Mouse (Mus musculus) CD4-positive, CD25-positive, alpha-beta regulatory T cell, adult 4 months (primary cell): ENCODE data around the gene Mfap1a. TPM values are rescaled to one million over a fixed set of nuclear protein-coding genes. Genes with fewer than 3 reads are reported as not detected.
"Not testable (repeated sequence)": the region's sequence is repeated elsewhere in the genome, so short reads cannot be mapped to it uniquely, and the experiment has no call there.

ENCODE experiments used
- ATAC-seq: one replicate; pipeline ENCODE4 v1.8.0; 2017
- polyA plus RNA-seq, 2 experiments: library from polyadenylated mRNA; unstranded; fragments of 100-300 nt; shearing (Covaris generic); gene quantifications; one replicate each; pipeline ENCODE4 v1.2.1; 2017

Mfap1a gene
- polyA plus RNA-seq, 2 experiments from 2014 or later, result 28.6 to 43.0 TPM

DNA sequence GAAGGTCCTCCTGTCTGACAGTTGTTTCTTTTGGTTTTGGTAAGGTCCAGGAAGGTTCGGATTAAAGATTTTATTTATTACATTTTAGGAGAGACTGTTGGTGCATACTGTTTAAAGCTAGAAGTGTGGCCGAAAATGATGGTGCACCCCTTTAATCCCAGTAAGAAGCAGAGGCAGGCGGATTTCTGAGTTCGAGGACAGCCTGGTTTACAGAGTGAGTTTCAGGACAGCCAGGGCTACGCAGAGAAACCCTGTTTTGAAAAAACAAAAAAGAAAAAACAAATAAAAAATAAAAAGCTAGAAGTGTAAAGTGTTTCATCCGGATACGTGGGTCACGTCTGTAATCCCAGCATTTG, 32.3 kb downstream of the Mfap1a start:
- ATAC-seq, result peak; percentile 54

DNA sequence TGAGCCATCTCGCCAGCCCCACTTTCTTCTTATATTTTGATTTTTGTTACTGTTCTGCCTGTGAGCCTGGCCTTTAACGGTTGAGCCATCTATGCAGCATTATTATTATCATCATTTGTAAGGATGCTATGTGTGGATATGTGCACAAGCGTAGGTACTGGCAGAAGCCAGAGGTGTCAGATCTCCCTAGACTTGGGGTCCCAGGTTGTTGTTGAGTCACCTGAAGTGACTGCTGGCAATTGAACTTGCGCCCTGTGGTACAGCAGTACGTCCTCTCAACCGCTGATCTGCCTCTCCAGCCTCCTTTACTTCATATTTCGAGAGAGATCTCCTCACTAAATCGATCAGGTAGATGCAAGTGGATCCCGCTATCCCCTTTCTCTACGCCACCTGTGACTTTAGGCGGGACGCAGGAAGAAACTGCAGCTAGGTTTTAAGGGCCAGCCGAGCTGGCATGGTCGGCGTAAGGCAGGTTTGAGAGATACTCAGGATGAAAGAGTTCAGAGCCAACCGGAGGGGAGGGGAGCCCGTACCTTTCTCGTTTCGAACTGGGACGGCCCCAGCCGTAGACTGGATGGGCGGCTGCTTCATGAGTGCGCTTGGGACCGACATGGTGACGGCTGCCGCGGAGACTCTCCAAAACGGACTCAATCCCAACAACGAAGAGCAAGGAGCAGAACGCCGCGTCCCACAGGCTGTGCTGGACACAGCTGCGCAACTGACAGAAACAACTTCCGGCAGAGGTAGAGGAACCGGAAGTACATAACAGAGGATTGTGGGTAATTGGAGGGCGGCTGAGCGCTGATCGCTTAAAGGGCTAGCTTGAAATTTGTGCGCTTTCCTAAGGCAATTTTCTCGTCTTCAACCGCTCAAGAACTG, 32.9 kb downstream of the Mfap1a start, which contains the start of gene Mfap1b:
Gene Mfap1b, minus strand, starts transcription at position 767 of the 879 bp plus-strand sequence.
- peak; percentile 99 for ATAC-seq

DNA sequence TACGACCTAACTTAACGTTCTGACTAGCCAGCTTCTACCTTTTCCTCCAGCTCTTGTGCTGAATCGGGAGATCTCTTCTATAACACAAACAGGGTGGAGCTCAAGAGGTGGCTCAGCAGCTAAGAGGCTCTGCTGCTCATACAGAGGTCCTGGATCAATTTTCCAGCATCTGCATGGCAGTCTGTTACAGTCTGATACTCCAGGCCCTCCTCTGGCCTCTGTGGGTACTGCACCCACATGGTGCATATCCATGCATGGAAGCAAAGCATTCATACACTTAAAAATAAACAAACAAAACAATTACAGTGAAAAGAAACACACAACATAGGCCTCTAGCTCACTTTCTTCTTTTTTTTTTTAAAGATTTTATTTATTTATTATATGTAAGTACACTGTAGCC, 33.7 kb downstream of the Mfap1a start:
- ATAC-seq, result not testable (repeated sequence)

DNA sequence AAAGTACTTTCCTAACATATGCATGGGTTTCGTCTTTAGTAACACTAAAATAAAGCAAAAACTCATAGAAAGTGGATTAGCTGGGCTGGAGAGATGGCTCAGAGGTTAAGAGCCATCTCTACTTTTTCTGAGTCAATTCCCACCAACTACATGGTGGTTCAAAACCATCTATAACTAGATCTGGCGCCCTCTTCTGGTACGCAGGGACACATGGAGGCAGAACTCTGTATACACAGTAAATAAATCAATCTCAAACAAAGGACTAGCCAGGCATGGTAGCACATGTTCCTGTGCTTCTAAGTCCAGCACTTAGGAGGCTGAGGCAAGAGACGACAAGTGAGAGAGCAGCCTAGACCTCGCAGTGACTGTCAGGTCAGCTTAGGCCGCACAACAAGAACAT, 37.5 kb downstream of the Mfap1a start:
- peak; percentile 18 for ATAC-seq

DNA sequence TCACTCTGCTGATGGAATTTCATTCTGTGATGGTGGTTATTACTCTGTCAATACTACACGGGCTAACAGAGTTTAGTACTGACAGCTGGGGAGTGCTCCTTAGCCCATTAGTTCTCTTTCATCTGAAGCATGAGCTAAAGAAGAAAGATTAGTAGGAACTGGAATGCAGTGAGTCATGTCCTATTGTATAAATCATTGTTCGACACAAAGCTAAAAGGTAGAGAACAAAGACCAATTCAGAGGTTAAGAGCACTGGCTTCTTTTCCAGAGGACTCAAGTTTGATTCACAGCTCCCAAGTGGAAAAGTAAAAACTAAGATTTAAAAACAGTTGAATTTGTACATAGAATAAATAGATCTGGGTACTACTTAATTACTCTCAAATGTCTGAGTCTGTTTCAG, 46.4 kb downstream of the Mfap1a start:
- ATAC-seq, result no peak

DNA sequence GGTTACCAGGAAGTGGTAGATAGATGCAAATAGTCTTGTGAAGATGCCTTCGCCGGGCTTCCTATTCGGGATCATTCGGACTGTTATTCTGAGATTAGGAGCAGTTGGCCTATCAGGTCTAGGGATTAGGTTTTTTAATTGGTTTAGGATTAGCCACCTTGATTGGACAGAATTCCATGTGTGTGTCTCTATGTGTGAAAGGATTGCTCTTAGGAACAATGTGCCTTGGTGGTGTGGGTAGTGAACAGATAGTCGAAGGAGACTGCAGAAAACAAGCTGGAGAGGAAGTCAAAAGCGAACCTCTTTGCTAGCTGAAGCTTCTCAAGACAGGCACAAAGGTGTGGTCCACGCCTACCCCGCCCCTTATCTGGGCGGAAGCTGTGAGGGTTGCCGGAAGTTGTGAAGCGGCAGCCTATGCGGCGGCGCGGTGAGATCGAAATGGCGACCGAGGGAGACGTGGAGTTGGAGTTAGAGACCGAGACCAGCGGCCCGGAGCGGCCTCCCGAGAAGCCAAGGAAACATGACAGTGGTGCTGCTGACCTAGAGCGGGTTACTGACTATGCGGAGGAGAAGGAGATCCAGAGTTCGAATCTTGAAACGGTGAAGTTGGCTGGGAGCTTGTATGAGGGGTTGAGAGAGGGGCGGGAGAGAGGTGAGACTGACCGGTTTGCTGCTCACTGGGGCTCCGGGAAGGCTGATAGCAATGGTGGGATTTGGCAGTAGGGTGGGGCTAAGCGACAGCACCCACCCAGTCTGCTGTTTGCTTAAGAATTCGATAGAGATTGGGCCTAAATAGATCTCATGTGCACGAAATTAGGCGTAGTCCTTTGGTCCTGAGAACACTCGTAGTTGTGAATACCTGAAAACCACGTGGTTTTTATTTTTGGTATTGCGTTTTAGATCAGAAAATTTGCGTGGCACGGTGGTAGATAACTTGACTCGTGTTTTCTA, 49.5 kb downstream of the Mfap1a start, which contains the start of gene Serinc4:
Gene Serinc4, minus strand, starts transcription at position 90 of the 951 bp plus-strand sequence.
- ATAC-seq, result peak; percentile 100

DNA sequence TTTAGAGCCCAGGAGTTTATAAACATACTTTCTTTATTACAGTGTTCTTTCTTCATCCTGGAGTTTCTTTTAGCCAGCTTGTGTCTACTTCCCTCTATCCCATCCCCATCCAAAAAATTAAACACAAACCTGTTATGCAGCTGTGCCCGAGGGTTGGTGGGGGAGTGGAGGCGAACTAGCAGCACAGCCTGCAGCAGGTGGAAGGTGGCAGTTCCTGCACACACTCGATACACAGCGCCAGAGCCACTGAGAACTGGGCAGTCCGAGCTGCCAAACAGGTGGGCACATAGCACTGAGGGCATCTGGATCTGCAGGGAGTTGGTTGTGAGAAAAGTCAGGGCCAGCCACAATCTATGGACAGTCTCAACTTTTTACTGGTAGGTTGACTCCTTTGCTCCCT, 50.9 kb downstream of the Mfap1a start:
- no peak for ATAC-seq

DNA sequence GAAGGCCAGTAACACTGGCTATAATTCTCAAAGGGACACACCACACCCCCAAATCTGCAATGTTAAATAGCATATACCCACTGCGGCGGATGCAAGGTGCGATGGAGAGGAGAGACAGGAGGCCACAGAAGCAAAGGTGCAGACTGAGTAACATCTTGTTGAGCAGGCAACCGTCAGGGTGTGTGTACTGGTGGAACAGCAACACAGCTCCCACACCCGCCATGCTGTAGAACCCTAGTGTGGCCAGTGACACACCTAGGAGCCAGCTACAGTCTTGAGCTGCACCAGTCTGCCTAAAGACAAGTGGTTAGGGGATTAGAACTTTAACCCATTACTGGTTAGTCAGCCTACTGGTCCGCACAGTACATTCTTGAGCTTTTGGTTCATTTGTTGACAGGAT, 52.5 kb downstream of the Mfap1a start:
- ATAC-seq, result no peak

DNA sequence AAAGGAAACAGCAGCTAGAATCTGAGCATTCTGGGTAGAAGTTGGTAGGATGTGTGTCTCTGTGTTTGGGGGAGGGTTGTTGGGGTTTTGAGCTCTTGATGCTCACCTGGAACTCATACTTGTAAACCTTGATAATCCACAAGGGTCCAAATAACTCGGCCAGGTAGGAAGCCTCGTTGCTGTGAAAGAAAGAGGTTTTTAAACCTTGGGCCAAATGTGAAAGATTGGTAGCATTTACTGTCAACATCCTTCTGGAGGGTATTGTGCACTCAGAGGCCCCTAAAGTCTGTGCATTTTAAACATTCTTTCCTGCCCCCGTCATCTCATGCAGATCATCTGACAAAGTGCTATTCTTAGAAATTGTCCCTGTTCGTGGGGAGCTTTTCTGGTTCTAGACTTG, 53.5 kb downstream of the Mfap1a start, which contains the start of gene Hypk:
Gene Hypk, plus strand, starts transcription at position 301 of the 400 bp plus-strand sequence.
- ATAC-seq, result no peak

DNA sequence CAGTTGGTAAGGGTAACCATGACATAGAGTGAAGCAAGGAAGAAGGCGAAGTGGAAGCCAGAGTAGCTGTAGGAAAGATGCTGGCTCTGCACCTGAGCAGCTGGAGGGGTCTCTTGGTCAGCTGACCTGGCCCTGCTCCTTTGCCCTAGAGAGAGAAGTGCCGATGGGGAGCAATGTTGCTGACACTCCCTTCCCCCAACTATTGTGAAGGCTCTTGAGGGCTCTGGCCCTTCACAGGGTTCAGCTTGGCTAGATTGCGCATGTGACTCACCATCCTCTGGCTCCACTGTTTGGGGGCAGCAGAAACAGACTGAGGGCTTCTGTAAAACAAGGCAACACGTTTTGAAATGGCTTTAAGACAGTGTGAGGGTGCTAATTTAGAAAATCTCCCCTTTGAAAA, 54.1 kb downstream of the Mfap1a start:
- no peak for ATAC-seq

DNA sequence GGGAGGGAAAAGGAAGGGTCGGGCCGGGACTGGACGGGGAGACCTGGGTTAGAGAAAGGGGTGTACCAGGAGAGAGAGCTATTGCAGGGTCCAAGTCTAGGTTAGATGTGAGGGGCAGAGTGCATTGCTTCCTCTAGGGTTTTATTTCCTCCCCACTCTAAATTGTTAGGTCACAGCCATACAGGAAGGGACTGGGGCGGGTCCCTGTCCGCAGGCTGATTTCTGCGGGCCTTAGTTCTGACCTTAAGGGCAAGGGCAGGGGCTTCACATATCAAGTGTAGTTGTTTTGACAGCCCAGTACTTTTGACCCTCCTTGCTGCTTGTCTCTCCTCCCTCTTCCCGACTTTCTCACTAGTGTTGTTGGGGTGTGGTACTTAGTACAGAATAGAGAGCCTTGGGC, 56.4 kb downstream of the Mfap1a start:
- ATAC-seq, result no peak

DNA sequence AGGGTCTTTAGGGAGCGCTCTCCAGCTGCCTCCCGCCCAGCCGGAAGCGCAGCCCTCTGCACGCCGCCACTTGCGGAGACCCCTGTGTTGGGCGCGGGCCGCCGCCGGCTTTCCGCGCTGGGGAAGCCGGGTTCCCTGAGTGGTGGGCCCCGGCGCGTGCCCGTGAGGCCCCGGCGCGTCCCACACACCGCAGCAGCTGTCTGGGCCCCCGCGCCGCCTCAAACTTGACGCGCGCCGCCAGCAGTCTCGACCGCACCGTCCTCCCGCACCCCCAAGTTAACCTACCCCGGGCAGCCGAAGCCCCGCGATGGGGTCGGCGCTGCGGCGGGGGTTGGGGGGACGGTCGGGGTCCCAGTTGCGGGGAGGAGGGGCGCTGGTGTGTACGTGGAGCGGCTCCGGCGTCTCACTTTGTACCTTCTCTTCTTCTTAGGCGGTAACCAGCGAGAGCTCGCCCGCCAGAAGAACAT, 56.9 kb downstream of the Mfap1a start:
- peak; percentile 7 for ATAC-seq

DNA sequence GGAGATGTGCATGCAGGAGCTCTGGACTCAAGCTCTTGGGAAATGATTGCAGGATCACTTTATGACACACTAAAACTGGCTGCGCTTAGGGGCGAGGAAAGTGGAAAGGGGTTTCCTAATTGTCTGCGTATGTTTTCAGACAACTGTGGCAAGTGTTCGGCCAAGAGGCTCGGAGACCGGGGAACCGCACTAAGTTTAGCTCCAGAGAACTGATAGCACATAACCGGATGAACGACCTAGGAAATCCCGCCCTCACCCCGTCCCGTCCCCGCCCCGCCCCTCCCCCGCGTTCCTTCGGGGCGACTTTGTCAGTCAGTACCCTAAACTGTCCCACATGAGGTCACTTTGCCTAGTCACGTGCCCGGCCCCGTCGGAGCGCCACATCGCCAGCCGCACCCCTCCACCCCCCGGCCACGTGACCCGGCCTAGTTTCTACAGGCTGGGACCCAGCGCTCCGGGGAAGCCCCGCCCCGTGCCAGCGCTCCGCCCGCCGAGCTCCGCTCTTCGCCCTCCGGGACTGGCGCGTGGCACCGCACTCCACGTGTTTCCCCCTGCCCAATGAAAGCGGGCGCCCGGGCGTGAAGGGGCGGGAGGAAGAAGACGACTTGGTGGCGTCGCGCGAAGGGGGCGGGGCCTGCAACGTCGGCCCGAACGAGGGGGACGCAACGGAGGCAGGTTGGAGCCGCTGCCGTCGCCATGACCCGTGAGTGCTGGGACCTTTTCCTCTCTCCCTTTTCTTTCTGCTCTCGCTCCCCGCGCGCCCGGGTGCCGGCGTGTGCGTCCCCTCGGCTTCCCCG, 57.5 kb downstream of the Mfap1a start, which contains the start of gene Serf2:
Gene Serf2, plus strand, starts transcription at position 457 of the 797 bp plus-strand sequence.
- peak; percentile 92 for ATAC-seq

DNA sequence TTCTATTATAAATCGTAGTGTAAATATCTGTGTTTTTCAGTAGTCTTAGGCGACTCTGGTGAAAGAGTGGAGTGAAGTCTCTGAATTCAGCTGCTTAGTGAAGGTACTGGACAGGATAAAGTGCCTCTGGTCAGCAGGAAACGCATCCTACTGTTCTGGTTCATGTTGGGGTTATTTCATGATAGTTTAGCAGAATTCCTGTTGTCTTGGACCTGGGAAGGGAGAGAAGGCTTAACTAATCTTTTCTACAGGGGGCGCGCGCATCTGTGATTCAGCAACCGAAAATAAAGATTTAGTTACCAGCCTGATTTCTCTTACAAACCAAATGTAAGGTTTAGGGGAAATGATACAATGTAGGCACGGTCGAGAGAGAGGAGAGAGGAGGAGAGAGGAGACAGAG, 58.3 kb downstream of the Mfap1a start:
- ATAC-seq, result no peak

DNA sequence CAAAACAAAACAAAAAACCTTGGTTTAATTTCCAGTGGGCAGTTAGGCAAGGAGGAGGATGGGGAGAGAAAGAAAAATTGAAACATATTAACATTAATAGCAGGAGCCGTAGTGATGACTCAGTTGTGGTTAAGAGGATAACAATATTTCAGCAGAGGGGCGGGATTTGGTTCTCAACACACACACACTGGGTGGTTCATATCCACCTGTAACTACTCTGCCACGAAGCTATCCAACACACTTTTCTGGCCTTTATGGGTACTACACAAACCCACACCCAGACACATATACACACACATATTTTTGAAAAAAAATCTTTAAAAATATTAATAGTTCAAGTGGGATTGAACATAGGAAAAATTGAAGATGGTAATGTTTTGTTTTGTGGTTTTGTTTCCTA, 59.5 kb downstream of the Mfap1a start:
- no peak for ATAC-seq

DNA sequence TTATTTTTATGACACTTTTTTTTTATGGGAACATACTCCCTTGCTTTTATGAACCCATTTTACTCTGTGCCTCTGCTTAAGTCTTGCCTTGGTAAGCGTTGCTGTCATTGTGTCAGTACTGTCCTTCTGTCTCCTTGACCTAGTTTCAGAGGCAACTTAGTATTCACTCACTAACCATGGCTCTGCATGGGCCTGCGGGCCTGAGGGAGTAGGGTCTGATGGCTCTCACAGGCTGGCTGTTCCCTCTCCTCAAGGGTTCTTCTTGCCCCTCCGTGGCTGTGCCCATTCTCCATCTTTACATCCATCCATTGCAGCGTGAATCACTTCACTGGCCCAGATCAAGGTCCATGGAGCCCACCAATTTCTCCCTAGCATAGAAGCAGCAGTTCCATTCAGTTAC, 60.0 kb downstream of the Mfap1a start:
- ATAC-seq, result no peak

DNA sequence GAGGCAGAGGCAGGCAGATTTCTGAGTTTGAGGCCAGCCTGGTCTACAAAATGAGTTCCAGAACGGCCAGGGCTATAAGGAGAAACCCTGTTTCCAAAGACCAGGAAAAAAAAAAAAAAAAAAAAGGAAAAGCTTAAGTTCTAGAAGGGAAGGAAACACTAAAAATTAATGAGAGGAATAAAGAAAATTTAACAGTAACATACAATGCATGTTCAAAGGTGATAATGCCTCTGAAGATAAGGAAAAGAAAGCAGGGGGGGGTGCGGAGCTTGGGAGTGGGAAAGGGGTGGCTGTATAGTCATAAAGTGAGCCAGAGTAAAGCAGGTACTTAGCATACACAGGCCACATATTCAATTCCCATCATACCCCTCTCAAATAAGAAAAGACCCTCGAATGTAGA, 61.3 kb downstream of the Mfap1a start:
- ATAC-seq, result no peak

DNA sequence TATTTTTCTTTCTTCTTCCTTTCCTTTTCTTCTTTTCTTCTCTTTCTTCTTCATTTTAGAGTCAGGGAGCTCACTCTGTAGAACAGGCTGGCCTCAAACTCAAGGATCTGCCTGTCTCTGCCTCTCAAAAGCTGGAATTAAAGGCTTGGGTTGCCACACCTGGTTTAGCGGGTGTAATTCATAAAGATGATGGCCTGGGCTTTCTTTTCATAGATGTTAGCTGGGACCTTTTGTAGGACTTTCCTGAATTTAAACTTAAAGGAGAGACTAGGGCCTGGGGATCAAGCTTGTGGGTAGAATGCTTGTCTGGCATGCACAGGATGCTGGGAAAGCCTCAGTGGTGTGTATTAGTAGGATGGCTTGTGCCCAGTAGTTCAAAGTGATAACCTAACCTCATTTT, 62.3 kb downstream of the Mfap1a start, which contains the start of gene Ell3:
Gene Ell3, minus strand, starts transcription at position 101 of the 400 bp plus-strand sequence.
- no peak for ATAC-seq

DNA sequence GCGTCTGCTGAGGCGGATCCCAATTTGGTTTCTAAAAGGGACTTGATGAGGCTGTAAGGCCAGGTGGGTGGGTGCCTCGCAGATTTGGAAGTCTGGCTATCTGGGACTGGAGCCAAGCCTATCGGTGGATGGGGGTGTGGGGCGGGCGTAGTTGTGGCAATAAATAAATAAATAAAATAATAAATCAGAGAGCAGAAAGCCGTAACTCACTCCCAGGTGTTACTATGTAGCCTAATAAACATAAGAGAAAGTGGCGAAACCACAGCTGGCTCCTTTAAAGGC, 63.5 kb downstream of the Mfap1a start:
- ATAC-seq, result no peak

DNA sequence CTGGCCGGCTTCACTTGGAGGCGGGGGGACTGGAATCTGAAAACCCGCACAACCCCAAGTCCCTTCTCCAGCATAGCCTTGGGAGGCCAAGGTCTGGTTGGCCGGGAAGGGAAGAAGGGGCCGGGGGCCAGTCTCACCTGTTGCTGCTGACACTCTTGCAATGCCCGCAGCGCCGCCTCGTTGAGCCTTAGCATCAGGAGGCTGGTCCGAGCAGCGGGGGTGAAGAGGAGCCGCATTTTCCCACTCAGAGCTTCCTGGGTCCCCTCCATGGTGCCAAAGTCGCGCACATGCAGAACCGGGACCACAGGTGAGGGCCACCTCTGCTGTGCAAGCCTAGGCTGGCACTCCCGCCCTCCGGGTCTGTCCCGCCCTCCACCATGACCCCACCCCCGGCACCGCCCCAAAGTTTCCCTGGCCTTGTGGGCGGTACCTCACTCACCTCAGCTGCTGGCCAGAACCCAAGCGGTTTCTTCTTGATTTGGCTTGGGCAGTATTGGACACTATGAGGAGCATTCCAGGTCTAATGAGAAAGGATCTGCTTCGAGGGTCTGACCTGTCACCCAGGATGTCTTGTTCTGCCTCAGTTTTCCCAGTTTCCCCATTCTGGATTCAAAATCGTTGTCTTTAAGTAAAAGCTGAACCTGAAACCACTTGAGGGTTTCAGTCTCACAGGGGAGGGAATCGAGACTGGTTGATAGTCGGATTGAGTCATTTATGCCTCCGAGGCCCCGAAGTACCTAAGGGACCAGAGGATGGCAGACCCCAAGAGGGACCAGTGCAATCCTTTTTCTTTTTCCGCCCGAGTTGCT, 64.0 kb downstream of the Mfap1a start:
- peak; percentile 88 for ATAC-seq
